Mouse (Mus musculus) neutrophil, adult 5-6 weeks (primary cell): ENCODE measurements around the gene Gm2001. TPM values are rescaled to one million over a fixed set of nuclear protein-coding genes. Genes with fewer than 3 reads are reported as not detected.
"Not testable (repeated sequence)": the region's sequence is repeated elsewhere in the genome, so short reads cannot be mapped to it uniquely, and the experiment has no call there.

Experiments used
- ATAC-seq: fragments of 151-379, 151-347 bp; 2 replicates; pipeline ENCODE4 v1.8.0; 2017; ENCODE audit warnings: mild to moderate bottlenecking, moderate TSS enrichment; ENCODE audit not compliant: insufficient number of reproducible peaks, poor library complexity, low FRiP score, severe bottlenecking; ENCODE audit errors: extremely low read depth
- total RNA-seq: library from RNA; stranded (forward); fragments of 200-1000 nt; gene quantifications from 2 replicates; pipeline ENCODE4 v1.2.3, GENCODE M21; 2017

Gene Gm2001
- not detected in 2 replicates for total RNA-seq

- ATAC-seq: not testable (repeated sequence)
These were observed at the start of gene Gm2001 for GRCm38 (mm10) chr12:87842239-87842638. Gm2001 (minus strand) TSS chr12:87842339.

DNA sequence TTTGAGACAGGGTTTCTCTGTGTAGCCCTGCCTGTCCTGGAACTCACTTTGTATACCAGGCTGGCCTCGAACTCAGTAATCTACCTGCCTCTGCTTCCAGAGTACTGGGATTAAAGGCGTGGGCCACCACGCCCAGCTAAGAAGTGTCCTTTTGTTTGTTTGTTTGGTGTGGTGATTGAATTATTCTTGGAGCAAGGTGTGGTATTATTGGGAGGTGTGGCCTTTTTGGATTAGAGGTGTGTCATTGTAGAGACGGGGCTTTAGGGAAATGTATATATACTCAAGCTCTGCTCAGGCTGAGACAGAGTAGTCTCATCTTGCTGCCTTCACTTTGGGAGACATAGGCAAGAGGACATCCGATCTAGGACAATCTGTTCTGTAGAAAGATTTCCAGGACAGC, 31.6 kb upstream of the Gm2001 start, which contains the start of gene Gm2016:
Gene Gm2016 (plus strand): TSS at position 301 of the 400 bp plus-strand sequence.
- not testable (repeated sequence) for ATAC-seq

- not testable (repeated sequence) for ATAC-seq
These were observed 21.9 kb upstream of the Gm2001 start for GRCm38 (mm10) chr12:87864048-87864447.

- ATAC-seq: not testable (repeated sequence)
These were observed 21.5 kb upstream of the Gm2001 start for GRCm38 (mm10) chr12:87863638-87864037.

DNA sequence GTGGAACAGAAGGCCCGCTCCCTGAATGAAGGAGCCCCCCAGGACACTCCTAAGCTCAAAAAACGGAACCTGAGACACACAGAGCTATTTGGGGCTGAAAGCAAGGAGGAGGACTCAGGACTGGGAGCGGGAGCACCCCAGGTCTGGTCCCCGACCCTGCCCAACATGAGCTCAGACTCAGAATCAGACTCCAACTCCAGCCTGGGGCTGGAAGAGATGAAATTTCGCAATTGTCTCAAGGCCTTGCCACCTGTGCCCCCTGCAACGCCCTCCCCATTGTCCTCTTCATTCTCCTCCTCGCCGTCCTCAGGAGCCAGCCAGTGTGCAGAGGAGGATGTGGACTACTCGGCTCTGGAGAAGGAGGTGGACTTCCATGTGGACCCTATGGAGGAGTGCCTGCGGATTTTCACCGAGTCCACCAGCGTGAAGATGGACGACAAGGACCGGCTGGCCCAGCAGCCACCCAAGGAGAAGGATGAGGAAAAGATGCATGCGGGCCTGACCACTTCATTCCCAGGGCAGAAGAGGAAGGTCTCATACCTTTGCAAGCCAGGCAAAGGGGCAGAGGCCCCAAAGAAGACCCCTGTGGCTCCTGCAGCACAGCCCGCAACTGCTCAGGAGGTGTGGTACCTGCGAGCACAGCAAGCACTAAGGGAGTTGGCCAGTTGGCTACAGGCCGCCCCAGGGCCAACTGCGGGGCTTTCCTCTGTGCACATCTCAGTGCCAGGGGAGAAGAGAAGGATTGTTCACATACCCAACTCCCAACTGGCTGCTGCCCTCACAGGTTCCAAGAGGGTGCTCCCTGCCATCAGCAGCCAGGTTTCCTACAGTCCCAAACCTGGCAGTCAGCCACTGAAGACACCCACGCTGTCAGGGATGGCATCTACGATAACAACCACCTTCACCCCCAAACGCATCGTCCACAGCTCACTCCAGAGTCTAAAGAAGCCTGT, 19.9 kb upstream of the Gm2001 start:
- not testable (repeated sequence) for ATAC-seq

GRCm38 (mm10) chr12:87856067-87856466, 13.9 kb upstream of the Gm2001 start:
- not testable (repeated sequence) for ATAC-seq

- not testable (repeated sequence) for ATAC-seq
These were observed 8.5 kb upstream of the Gm2001 start for GRCm38 (mm10) chr12:87850657-87851056.

- not testable (repeated sequence) for ATAC-seq
These were observed 25.9 kb downstream of the Gm2001 start, which contains the start of gene BB287469 for GRCm38 (mm10) chr12:87816277-87816676. BB287469 (plus strand) TSS chr12:87816577.

GRCm38 (mm10) chr12:87797971-87798370, 44.2 kb downstream of the Gm2001 start:
- not testable (repeated sequence) for ATAC-seq

DNA sequence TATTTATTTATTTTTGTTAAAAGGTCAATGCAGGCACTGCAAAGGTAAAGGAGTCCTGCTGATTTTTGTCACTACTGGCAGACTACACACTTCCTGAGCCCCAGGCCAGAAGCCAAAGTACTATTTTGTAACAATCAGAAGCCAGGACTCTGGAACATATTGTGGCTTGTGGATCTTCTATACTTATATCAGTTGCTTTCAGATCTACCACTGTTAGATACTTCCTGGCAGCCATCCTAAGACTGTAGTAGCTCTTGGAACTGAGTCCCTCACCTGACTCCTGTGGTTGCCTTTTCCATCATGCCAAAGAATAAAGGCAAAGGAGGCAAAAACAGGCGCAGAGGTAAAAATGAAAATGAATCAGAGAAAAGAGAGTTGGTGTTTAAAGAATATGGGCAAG, 46.9 kb downstream of the Gm2001 start, which contains the start of gene Gm21936:
Gene Gm21936 (plus strand): TSS at position 301 of the 400 bp plus-strand sequence.
- not testable (repeated sequence) for ATAC-seq

Other genes with a start within 250 kb of the Gm2001 start
- not detected in 2 replicates for gene Oog1, start 239.7 kb downstream of the Gm2001 start, total RNA-seq
- gene Gm4027, start 223.5 kb downstream of the Gm2001 start, total RNA-seq: not detected in 2 replicates
- not detected in 2 replicates for gene Gm16381, start 197.7 kb downstream of the Gm2001 start, total RNA-seq
- gene Gm21319, start 66.6 kb downstream of the Gm2001 start, total RNA-seq: not detected in 2 replicates
- gene Gm21936, start 46.8 kb downstream of the Gm2001 start, total RNA-seq: not detected in 2 replicates
- not detected in 2 replicates for gene BB287469, start 25.8 kb downstream of the Gm2001 start, total RNA-seq
- not detected in 2 replicates for gene Gm2016, start 31.7 kb upstream of the Gm2001 start, total RNA-seq
- gene Gm2022, start 53.0 kb upstream of the Gm2001 start, total RNA-seq: not detected in 2 replicates
- gene Gm2035, start 77.5 kb upstream of the Gm2001 start, total RNA-seq: not detected in 2 replicates
- gene Gm2042, start 111.7 kb upstream of the Gm2001 start, total RNA-seq: not detected in 2 replicates
- not detected in 2 replicates for gene Gm2075, start 169.5 kb upstream of the Gm2001 start, total RNA-seq
- not detected in 2 replicates for gene Gm6803, start 176.4 kb upstream of the Gm2001 start, total RNA-seq
- not detected in 2 replicates for gene Gm2056, start 184.7 kb upstream of the Gm2001 start, total RNA-seq
- gene Gm16368, start 241.4 kb upstream of the Gm2001 start, total RNA-seq: not detected in 2 replicates